Comparison of ENCODE assay signal across 8 mouse cellular contexts in the genomic region with DNA sequence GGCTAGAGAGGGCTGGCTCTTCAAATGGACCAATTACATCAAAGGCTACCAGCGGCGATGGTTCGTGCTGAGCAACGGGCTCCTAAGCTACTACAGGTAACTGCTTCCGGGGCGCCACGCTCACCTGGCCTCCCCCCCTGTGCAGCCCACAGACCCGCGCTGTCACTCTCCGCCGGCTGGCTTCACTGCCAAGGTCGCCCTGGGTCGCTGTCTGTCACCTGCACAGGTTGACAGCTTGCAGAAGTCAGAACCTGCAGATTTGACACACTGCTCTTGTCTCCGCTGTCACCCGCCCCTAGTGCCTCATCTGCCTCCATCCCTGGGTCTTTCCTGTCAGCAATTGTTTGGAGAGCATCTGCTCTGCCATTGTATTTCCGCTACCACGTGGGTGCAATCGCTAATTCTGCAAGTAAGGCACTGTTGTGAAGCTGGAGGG. TPM values are rescaled to one million over a fixed set of nuclear protein-coding genes. Genes with fewer than 3 reads are reported as not detected.
A peak's percentile ranks its signal among the peaks of the same experiment; 100 is the strongest.
DNase-seq lines count a peak whose midpoint lies in the region; ATAC-seq and TF ChIP-seq lines count a peak whose summit lies in the region.

No protein-coding gene starts in this region.

- DNase-seq in CD8-positive naive resting alpha-beta T cell, adult 2 months (ENCODE audit: low read depth in 2 of 2, low spot score in 2 of 2), result peak; percentile 38 to 53
- DNase-seq in brain, embryonic 14.5 days (ENCODE audit: low read depth), result peak; percentile 67
- DNase-seq in forebrain, embryonic 11.5 days (ENCODE audit: low spot score), result peak; percentile 70
- DNase-seq in heart, postnatal 25 days (ENCODE audit: low spot score), result peak; percentile 7
- DNase-seq in layer of hippocampus, adult 2 months (ENCODE audit: low spot score in 2 of 2), result peak; percentile 33 to 54
- peak; percentile 36 to 50 for DNase-seq in lung, adult 18-20 months
- DNase-seq in ovary, adult 18-20 months (ENCODE audit: low spot score), result peak; percentile 18
- peak; percentile 56 for DNase-seq in thymus, adult 2 months

- no peak for TF ChIP-seq CTCF in brain, embryonic 14.5 days (IDR thresholded peaks at IDR 0.05; ENCODE audit: borderline replicate concordance, extremely low read depth, insufficient read depth, insufficient read length)
- TF ChIP-seq CTCF in layer of hippocampus, adult 2 months (conservative IDR thresholded peaks at IDR 0.05), result no peak
- TF ChIP-seq CTCF in thymus, adult 2 months (IDR thresholded peaks at IDR 0.05; ENCODE audit: borderline replicate concordance, control insufficient read depth, extremely low read depth, insufficient read depth, low read length, poor library complexity), result no peak

- H3K9me3 ChIP-seq in forebrain, embryonic 11.5 days (ENCODE audit: control insufficient read depth, low read length), result no peaks in the 10 kb centered on the region; the same call in 1 of the 2 replicates

- WGBS in forebrain, embryonic 11.5 days, result under 1% methylated on average over 17 of the region's 18 CpGs
- WGBS in thymus, adult 2 months, result under 1% methylated on average over 18 of the region's 18 CpGs

- intact Hi-C loops in heart, postnatal 25 days (cut with DNase I), result loop anchor here (2.0 kb wide), 2 partner anchors 43 to 53 kb away; a partner anchor contains a TSS

- H3K9ac ChIP-seq in forebrain, embryonic 11.5 days (ENCODE audit: low read length), result peak overlapping the region; percentile 78

- H3K27me3 ChIP-seq in forebrain, embryonic 11.5 days (ENCODE audit: control insufficient read depth, insufficient read depth, low read length), result no peaks in the 10 kb centered on the region
- no peaks in the 10 kb centered on the region for H3K27me3 ChIP-seq in thymus, adult 2 months (ENCODE audit: control insufficient read depth, insufficient read depth, low read length)

- H3K4me1 ChIP-seq in forebrain, embryonic 11.5 days (replicated peaks; ENCODE audit: control insufficient read depth, insufficient read depth, low read length), result no peaks in the 10 kb centered on the region; the same call in 1 of the 2 replicates
- peaks cover 4% of the 10 kb centered on the region for H3K4me1 ChIP-seq in thymus, adult 2 months (replicated peaks; ENCODE audit: control insufficient read depth, insufficient read depth, low read length)

- no peaks in the 10 kb centered on the region; the same call in 1 of the 2 replicates for H3K36me3 ChIP-seq in forebrain, embryonic 11.5 days (ENCODE audit: control insufficient read depth, insufficient read depth, low read length)
- peaks cover 6% of the 10 kb centered on the region; the same call in 1 of the 2 replicates for H3K36me3 ChIP-seq in thymus, adult 2 months (ENCODE audit: control insufficient read depth, insufficient read depth, low read length)

- peak overlapping the region; percentile 96 for H3K4me3 ChIP-seq in forebrain, embryonic 11.5 days (ENCODE audit: low read depth, low read length)
- H3K4me3 ChIP-seq in layer of hippocampus, adult 2 months, result peak overlapping the region; percentile 91
- peak overlapping the region; percentile 62 for H3K4me3 ChIP-seq in thymus, adult 2 months (ENCODE audit: control insufficient read depth, insufficient read depth, low read length)

- no peak for TF ChIP-seq POLR2A in brain, embryonic 14.5 days (IDR thresholded peaks at IDR 0.05; ENCODE audit: borderline replicate concordance, extremely low read depth, insufficient read depth, insufficient read length, poor library complexity, severe bottlenecking)
- no peak for TF ChIP-seq POLR2A in thymus, adult 2 months (IDR thresholded peaks at IDR 0.05; ENCODE audit: control insufficient read depth, extremely low read depth, insufficient read depth, low read length, poor library complexity)

- peak overlapping the region; percentile 90 for H3K4me2 ChIP-seq in forebrain, embryonic 11.5 days (ENCODE audit: low read depth, low read length, severe bottlenecking)

- ATAC-seq in forebrain, embryonic 11.5 days (replicated peaks; ENCODE audit: low FRiP score), result no peak

- H3K27ac ChIP-seq in forebrain, embryonic 11.5 days (ENCODE audit: low read depth, low read length), result no peak overlapping the region; the same call in 1 of the 2 replicates
- H3K27ac ChIP-seq in layer of hippocampus, adult 2 months, result peak overlapping the region; percentile 89
- H3K27ac ChIP-seq in thymus, adult 2 months (ENCODE audit: control insufficient read depth, insufficient read depth, low read length), result no peak overlapping the region

RNA-seq across cellular contexts. Expression of a gene that starts 0.5 kb away (rescaled TPM):
- polyA plus RNA-seq in brain, embryonic 14.5 days (2012; rRNA removed), result 31.1 and 35.8 TPM in 2 replicates
- 6.1 and 6.6 TPM in 2 replicates for polyA plus RNA-seq in forebrain, embryonic 11.5 days (2014; fragmentation: Nextera tagmentation; extraction: Ambion mirVana)
- 10 to 100 TPM; 89.3 to 92.0 TPM for total RNA-seq in heart, postnatal 25 days (2021)
- 10 to 100 TPM; 50.3 to 50.9 TPM for total RNA-seq in layer of hippocampus, adult 2 months (2021)
- polyA plus RNA-seq in thymus, adult 2 months (2012; rRNA removed), result 23.0 and 24.5 TPM in 2 replicates

RNA-seq across cellular contexts. Expression of a gene that starts 54.0 kb away (rescaled TPM):
- polyA plus RNA-seq in brain, embryonic 14.5 days (2012; rRNA removed), result 38.0 and 38.6 TPM in 2 replicates
- 33.0 and 35.5 TPM in 2 replicates for polyA plus RNA-seq in forebrain, embryonic 11.5 days (2014; fragmentation: Nextera tagmentation; extraction: Ambion mirVana)
- total RNA-seq in heart, postnatal 25 days (2021), result 10 to 100 TPM; 25.1 to 25.7 TPM
- 10 to 100 TPM; 19.7 to 21.1 TPM for total RNA-seq in layer of hippocampus, adult 2 months (2021)
- 28.1 and 34.4 TPM in 2 replicates for polyA plus RNA-seq in thymus, adult 2 months (2012; rRNA removed)

Comparison
In these comparisons a context has a peak if more than half of its experiments do, and no peak if none do; other contexts are left out.
1. DNase-seq: peak in every context shown above with its lines; median percentile 70 in forebrain, embryonic 11.5 days; 67 in brain, embryonic 14.5 days; 56 in thymus, adult 2 months; 46 in CD8-positive naive resting alpha-beta T cell, adult 2 months; 44 in layer of hippocampus, adult 2 months; 43 in lung, adult 18-20 months; 18 in ovary, adult 18-20 months; 7 in heart, postnatal 25 days.